ENCODE assay signal across 18 mouse cellular contexts in the genomic region with DNA sequence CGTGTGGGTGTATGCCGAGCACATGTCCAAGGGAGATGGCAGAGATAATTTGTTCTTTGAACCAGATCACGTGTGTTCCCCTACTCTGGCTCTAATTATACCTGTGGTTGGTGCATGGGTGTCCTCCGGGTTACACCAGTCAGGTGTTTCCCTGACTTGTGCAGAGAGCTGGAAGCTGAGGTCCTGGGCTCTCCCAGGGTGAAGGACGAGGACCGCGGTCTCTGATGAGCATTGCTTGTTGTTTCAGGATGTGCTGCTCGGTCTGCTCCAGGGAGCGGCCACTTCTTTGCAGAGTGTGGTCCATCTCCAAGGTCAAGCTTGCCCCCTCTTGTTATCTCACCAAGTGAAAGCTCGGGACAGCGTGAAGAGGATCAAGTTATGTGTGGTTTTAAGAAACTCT.
"Had no signal": no experiment of that assay in that cellular context is flagged by ENCODE, and none has a peak within 500 bp of the region (broad histone marks: within the 10 kb centered on the region; RNA-seq: fewer than 3 reads in every experiment).

No protein-coding gene starts in this region.

- ATAC-seq: hindbrain, postnatal 0 days; inflammation-experienced regulatory T-cells, adult 6 months; liver, embryonic 12.5 days; midbrain, embryonic 13.5 days; midbrain, embryonic 16.5 days had no signal

- H3K9ac ChIP-seq: kidney, embryonic 15.5 days; liver, embryonic 12.5 days; liver, embryonic 15.5 days; lung, embryonic 15.5 days; midbrain, embryonic 13.5 days; neural tube, embryonic 13.5 days; stomach, embryonic 15.5 days had no signal

- H3K4me2 ChIP-seq: kidney, embryonic 15.5 days; liver, embryonic 12.5 days; liver, embryonic 15.5 days; lung, embryonic 15.5 days; midbrain, embryonic 13.5 days; neural tube, embryonic 13.5 days; stomach, embryonic 15.5 days had no signal

- H3K9me3 ChIP-seq: kidney, embryonic 15.5 days; liver, embryonic 12.5 days; liver, embryonic 15.5 days; lung, embryonic 15.5 days; megakaryocyte, embryonic 14.5 days; midbrain, embryonic 10.5 days; midbrain, embryonic 13.5 days; neural tube, embryonic 13.5 days; stomach, embryonic 15.5 days had no signal

- DNase-seq: kidney, adult 18-20 months; lung, adult 18-20 months; right cerebral cortex, postnatal 25 days; spleen, adult 18-20 months had no signal

- H3K27me3 ChIP-seq: kidney, embryonic 15.5 days; liver, embryonic 12.5 days; liver, embryonic 15.5 days; lung, embryonic 15.5 days; midbrain, embryonic 13.5 days; neural tube, embryonic 13.5 days; stomach, embryonic 15.5 days had no signal

- H3K4me3 ChIP-seq: kidney, embryonic 15.5 days; left cerebral cortex, adult 2 months; liver, embryonic 12.5 days; liver, embryonic 15.5 days; lung, embryonic 15.5 days; megakaryocyte, embryonic 14.5 days; midbrain, embryonic 10.5 days; midbrain, embryonic 13.5 days; myocyte; neural tube, embryonic 13.5 days; stomach, embryonic 15.5 days had no signal

- H3K4me1 ChIP-seq: midbrain, embryonic 13.5 days had no signal

- H3K27ac ChIP-seq: hindbrain, postnatal 0 days; kidney, embryonic 15.5 days; left cerebral cortex, adult 2 months; liver, embryonic 12.5 days; liver, embryonic 15.5 days; lung, embryonic 15.5 days; midbrain, embryonic 10.5 days; midbrain, embryonic 13.5 days; neural tube, embryonic 13.5 days; stomach, embryonic 15.5 days had no signal
